In the genomic region with DNA sequence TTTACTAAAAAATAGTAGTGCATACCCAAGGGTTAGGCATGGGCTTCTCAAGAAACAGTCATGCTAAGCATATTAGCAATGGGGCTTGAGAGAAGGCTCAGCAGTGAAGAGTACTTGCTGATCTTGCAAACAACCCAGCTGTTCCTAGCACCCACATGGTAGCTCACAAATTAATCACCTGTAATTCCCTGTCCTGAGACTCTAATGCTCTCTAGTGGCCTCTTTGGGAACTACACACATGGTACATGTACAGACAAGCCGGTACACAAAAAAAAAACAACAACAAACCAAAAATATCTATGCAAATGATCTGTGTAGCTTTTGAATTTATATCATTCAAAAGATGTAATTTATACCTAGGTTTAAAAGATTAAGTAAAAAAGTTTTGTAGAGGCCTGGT, we compare ENCODE assay signal across 14 mouse cellular contexts. TPM values are rescaled to one million over a fixed set of nuclear protein-coding genes. Genes with fewer than 3 reads are reported as not detected.
A peak's percentile ranks its signal among the peaks of the same experiment; 100 is the strongest.
DNase-seq lines count a peak whose midpoint lies in the region; ATAC-seq and TF ChIP-seq lines count a peak whose summit lies in the region.
"Had no signal": no experiment of that assay in that cellular context is flagged by ENCODE, and none has a peak within 500 bp of the region (broad histone marks: within the 10 kb centered on the region; RNA-seq: fewer than 3 reads in every experiment).

No protein-coding gene starts in this region.

- no peak overlapping the region for H3K9ac ChIP-seq in intestine, postnatal 0 days (ENCODE audit: low read depth, low read length)
- no peak overlapping the region for H3K9ac ChIP-seq in intestine, embryonic 15.5 days
- no peak overlapping the region for H3K9ac ChIP-seq in stomach, postnatal 0 days (ENCODE audit: low read length)
- H3K9ac ChIP-seq: embryonic facial prominence, embryonic 15.5 days had no signal

- no peaks in the 10 kb centered on the region for H3K4me1 ChIP-seq in intestine, postnatal 0 days (replicated peaks; ENCODE audit: control insufficient read depth, insufficient read depth, low read length)
- H3K4me1 ChIP-seq in intestine, embryonic 15.5 days (replicated peaks) = no peaks in the 10 kb centered on the region
- no peaks in the 10 kb centered on the region for H3K4me1 ChIP-seq in stomach, postnatal 0 days (replicated peaks; ENCODE audit: control insufficient read depth, insufficient read depth)
- H3K4me1 ChIP-seq: embryonic facial prominence, embryonic 15.5 days had no signal

- peak; percentile 71 for TF ChIP-seq CTCF in intestine, postnatal 0 days (IDR thresholded peaks at IDR 0.05; ENCODE audit: low read depth)
- TF ChIP-seq CTCF in stomach, postnatal 0 days (IDR thresholded peaks at IDR 0.05; ENCODE audit: low read depth) = peak; percentile 62

- no peak for TF ChIP-seq EP300 in stomach, postnatal 0 days (optimal IDR thresholded peaks at IDR 0.05)

- H3K36me3 ChIP-seq in intestine, postnatal 0 days (ENCODE audit: control insufficient read depth, insufficient read depth) = no peaks in the 10 kb centered on the region
- H3K36me3 ChIP-seq in intestine, embryonic 15.5 days = no peaks in the 10 kb centered on the region
- H3K36me3 ChIP-seq in stomach, postnatal 0 days (ENCODE audit: control insufficient read depth, insufficient read depth, low read length) = no peaks in the 10 kb centered on the region
- H3K36me3 ChIP-seq: embryonic facial prominence, embryonic 15.5 days had no signal

- WGBS in intestine, postnatal 0 days = 80% methylated on average over 1 of the region's 1 CpGs
- 76% methylated on average over 1 of the region's 1 CpGs for WGBS in intestine, embryonic 15.5 days
- 73% methylated on average over 1 of the region's 1 CpGs for WGBS in stomach, postnatal 0 days

- no peak overlapping the region for H3K4me2 ChIP-seq in intestine, postnatal 0 days (replicated peaks; ENCODE audit: low read depth)
- no peak overlapping the region for H3K4me2 ChIP-seq in intestine, embryonic 15.5 days (replicated peaks)
- no peak overlapping the region for H3K4me2 ChIP-seq in stomach, postnatal 0 days (replicated peaks; ENCODE audit: low read depth)
- H3K4me2 ChIP-seq: embryonic facial prominence, embryonic 15.5 days had no signal

- H3K4me3 ChIP-seq in intestine, postnatal 0 days (ENCODE audit: low read depth, low read length) = no peak overlapping the region
- no peak overlapping the region for H3K4me3 ChIP-seq in intestine, embryonic 15.5 days (replicated peaks)
- no peak overlapping the region for H3K4me3 ChIP-seq in stomach, postnatal 0 days (ENCODE audit: low read depth, low read length)
- H3K4me3 ChIP-seq: embryonic facial prominence, embryonic 15.5 days had no signal

- H3K9me3 ChIP-seq in intestine, postnatal 0 days (ENCODE audit: control insufficient read depth) = no peaks in the 10 kb centered on the region
- no peaks in the 10 kb centered on the region for H3K9me3 ChIP-seq in intestine, embryonic 15.5 days
- no peaks in the 10 kb centered on the region for H3K9me3 ChIP-seq in stomach, postnatal 0 days (ENCODE audit: control insufficient read depth, low read length)
- H3K9me3 ChIP-seq: embryonic facial prominence, embryonic 15.5 days had no signal

- DNase-seq in thymus, postnatal 14 days = peak; percentile 16
- no peak for DNase-seq in thymus, postnatal 25 days
- DNase-seq in c-Kit-negative CD71-positive TER-119-positive erythroid progenitor cells, embryonic 14.5 days (ENCODE audit: low read depth, low spot score) = peak; percentile 17
- DNase-seq in stomach, postnatal 0 days (ENCODE audit: low spot score) = no peak
- DNase-seq in heart, adult 8-10 months (ENCODE audit: low spot score) = no peak
- DNase-seq: heart, postnatal 4 days had no signal

- H3K27ac ChIP-seq in intestine, postnatal 0 days (ENCODE audit: low read depth, low read length) = no peak overlapping the region
- no peak overlapping the region for H3K27ac ChIP-seq in intestine, embryonic 15.5 days
- no peak overlapping the region for H3K27ac ChIP-seq in stomach, postnatal 0 days (replicated peaks)
- H3K27ac ChIP-seq: embryonic facial prominence, embryonic 15.5 days had no signal

- no peak for ATAC-seq in intestine, postnatal 0 days
- no peak for ATAC-seq in intestine, embryonic 15.5 days
- ATAC-seq in stomach, postnatal 0 days (ENCODE audit: low FRiP score, low TSS enrichment) = no peak
- ATAC-seq in activated CD4-positive, CD25-positive, alpha-beta regulatory T cell, adult 4 months = no peak

- no peaks in the 10 kb centered on the region for H3K27me3 ChIP-seq in intestine, postnatal 0 days (replicated peaks; ENCODE audit: control insufficient read depth, insufficient read depth, low read length)
- H3K27me3 ChIP-seq in intestine, embryonic 15.5 days (replicated peaks) = no peaks in the 10 kb centered on the region
- no peaks in the 10 kb centered on the region for H3K27me3 ChIP-seq in stomach, postnatal 0 days (ENCODE audit: control insufficient read depth, insufficient read depth, low read length)
- H3K27me3 ChIP-seq: embryonic facial prominence, embryonic 15.5 days had no signal

RNA-seq across cellular contexts. Expression of gene Tex19.2, which starts 7.9 kb away (rescaled TPM):
- 0.33 and 0.56 TPM in 2 replicates for polyA plus RNA-seq in intestine, postnatal 0 days (2015; fragmentation: Nextera tagmentation; extraction: Ambion mirVana)
- not detected in 2 replicates for polyA plus RNA-seq in intestine, embryonic 15.5 days (2015; fragmentation: Nextera tagmentation; extraction: Ambion mirVana)
- polyA plus RNA-seq in stomach, postnatal 0 days (2015; fragmentation: Nextera tagmentation; extraction: Ambion mirVana) = 0.25 and 0.29 TPM in 2 replicates
- not detected for polyA plus RNA-seq in activated CD4-positive, CD25-positive, alpha-beta regulatory T cell, adult 4 months (2017; shearing (Covaris generic))
- not detected for total RNA-seq in heart, adult 8-10 months (2022)
- total RNA-seq: gastrocnemius, adult 18-20 months; heart, postnatal 4 days had no signal
- polyA plus RNA-seq: embryonic facial prominence, embryonic 15.5 days; limb, embryonic 11.5 days; neural tube, embryonic 14.5 days; small intestine, adult 2 months had no signal

RNA-seq across cellular contexts. Expression of gene Tex19.1, which starts 19.5 kb away (rescaled TPM):
- polyA plus RNA-seq in intestine, postnatal 0 days (2015; fragmentation: Nextera tagmentation; extraction: Ambion mirVana) = not detected in 2 replicates
- polyA plus RNA-seq in intestine, embryonic 15.5 days (2015; fragmentation: Nextera tagmentation; extraction: Ambion mirVana) = not detected in 2 replicates
- 0.34 and 0.48 TPM in 2 replicates for polyA plus RNA-seq in stomach, postnatal 0 days (2015; fragmentation: Nextera tagmentation; extraction: Ambion mirVana)
- polyA plus RNA-seq in activated CD4-positive, CD25-positive, alpha-beta regulatory T cell, adult 4 months (2017; shearing (Covaris generic)) = not detected
- total RNA-seq in heart, adult 8-10 months (2022) = not detected
- total RNA-seq: gastrocnemius, adult 18-20 months; heart, postnatal 4 days had no signal
- polyA plus RNA-seq: neural tube, embryonic 14.5 days; small intestine, adult 2 months had no signal

RNA-seq across cellular contexts. Expression of gene Uts2r, which starts 33.7 kb away (rescaled TPM):
- not detected in 2 replicates for polyA plus RNA-seq in intestine, postnatal 0 days (2015; fragmentation: Nextera tagmentation; extraction: Ambion mirVana)
- not detected in 2 replicates for polyA plus RNA-seq in intestine, embryonic 15.5 days (2015; fragmentation: Nextera tagmentation; extraction: Ambion mirVana)
- not detected in 2 replicates for polyA plus RNA-seq in stomach, postnatal 0 days (2015; fragmentation: Nextera tagmentation; extraction: Ambion mirVana)
- polyA plus RNA-seq in activated CD4-positive, CD25-positive, alpha-beta regulatory T cell, adult 4 months (2017; shearing (Covaris generic)) = not detected
- total RNA-seq in heart, adult 8-10 months (2022) = under 1 TPM; 0.35 to 0.83 (median 0.55) TPM
- polyA plus RNA-seq: limb, embryonic 11.5 days; small intestine, adult 2 months had no signal

RNA-seq across cellular contexts. Expression of gene Sectm1a, which starts 45.4 kb away (rescaled TPM):
- 10.0 and 10.2 TPM in 2 replicates for polyA plus RNA-seq in intestine, postnatal 0 days (2015; fragmentation: Nextera tagmentation; extraction: Ambion mirVana)
- 3.0 and 5.1 TPM in 2 replicates for polyA plus RNA-seq in intestine, embryonic 15.5 days (2015; fragmentation: Nextera tagmentation; extraction: Ambion mirVana)
- 11.8 and 13.2 TPM in 2 replicates for polyA plus RNA-seq in stomach, postnatal 0 days (2015; fragmentation: Nextera tagmentation; extraction: Ambion mirVana)
- polyA plus RNA-seq in activated CD4-positive, CD25-positive, alpha-beta regulatory T cell, adult 4 months (2017; shearing (Covaris generic)) = not detected
- not detected for total RNA-seq in heart, adult 8-10 months (2022)
- total RNA-seq: heart, postnatal 4 days had no signal
- polyA plus RNA-seq: limb, embryonic 11.5 days; neural tube, embryonic 14.5 days had no signal

Comparison
In these comparisons a context has a peak if more than half of its experiments do, and no peak if none do; other contexts are left out.
1. DNase-seq: peak in thymus, postnatal 14 days (single experiment) and c-Kit-negative CD71-positive TER-119-positive erythroid progenitor cells, embryonic 14.5 days (single experiment); none in thymus, postnatal 25 days (single experiment), stomach, postnatal 0 days (single experiment) and heart, adult 8-10 months (single experiment).